Mouse (Mus musculus) forebrain, embryonic 16.5 days (tissue): ENCODE results near the gene Cd2. TPM values are rescaled to one million over a fixed set of nuclear protein-coding genes. Genes with fewer than 3 reads are reported as not detected.

ENCODE experiments used
- ATAC-seq: fragments of 200-750 bp; cut with Nextera tagmentation; 2 replicates; pipeline ENCODE4 v1.8.0; 2017; ENCODE audit warnings: mild to moderate bottlenecking, moderate library complexity
- H3K27ac ChIP-seq: fragments of 300-500 bp; sonication (generic); 2 replicates; pipeline ENCODE4 v1.5.1; 2014; ENCODE audit warnings: low read length, control low read depth
- H3K27me3 ChIP-seq: fragments of 300-500 bp; sonication (generic); replicated peaks from 2 replicates; pipeline ENCODE4 v1.6.1; 2014; ENCODE audit warnings: low read length; ENCODE audit not compliant: control insufficient read depth, insufficient read depth
- H3K36me3 ChIP-seq: fragments of 300-500 bp; sonication (generic); 2 replicates; pipeline ENCODE4 v1.6.1; 2014; ENCODE audit not compliant: control insufficient read depth, insufficient read depth
- H3K4me1 ChIP-seq: fragments of 300-500 bp; sonication (generic); replicated peaks from 2 replicates; pipeline ENCODE4 v1.6.1; 2014; ENCODE audit warnings: low read length; ENCODE audit not compliant: control insufficient read depth, insufficient read depth
- H3K4me2 ChIP-seq: fragments of 300-500 bp; sonication (generic); 2 replicates; pipeline ENCODE4 v1.6.1; 2014; ENCODE audit warnings: mild to moderate bottlenecking, low read length, control low read depth
- H3K4me3 ChIP-seq: fragments of 300-500 bp; sonication (generic); replicated peaks from 2 replicates; pipeline ENCODE4 v1.5.1; 2014; ENCODE audit warnings: mild to moderate bottlenecking, low read length, control low read depth
- H3K9ac ChIP-seq: fragments of 300-500 bp; sonication (generic); replicated peaks from 2 replicates; pipeline ENCODE4 v1.6.1; 2014; ENCODE audit warnings: low read depth, low read length, control low read depth
- H3K9me3 ChIP-seq: fragments of 300-500 bp; sonication (generic); 2 replicates; pipeline ENCODE4 v1.6.1; 2016; ENCODE audit warnings: low read length; ENCODE audit not compliant: control insufficient read depth
- WGBS: fragments of 180-500 bp; shearing (Covaris S2); extraction: QIAGEN DNeasy Blood & Tissue Kit; methylation state at CpG from one replicate; pipeline ENCODE4 v1.1.7; 2014; 5-methylcytosine and 5-hydroxymethylcytosine counted together
- polyA plus RNA-seq: library from polyadenylated mRNA; unstranded; fragments of >200 nt; fragmentation: Nextera tagmentation; extraction: Ambion mirVana; gene quantifications from 2 replicates; pipeline ENCODE4 v1.2.1, GENCODE M21; 2015

The Cd2 gene
- polyA plus RNA-seq, 1 experiment from 2014 or later, result 0.37 TPM

GRCm38 (mm10) chr3:101285851-101286250 is 1.9 kb downstream of the Cd2 start:
- Histone ChIP-seq H3K27me3 (no peaks in the 10 kb centered on the region), H3K4me1 (peaks cover 5% of the 10 kb centered on the region), H3K9ac (no peak overlapping the region), H3K4me2 (no peak overlapping the region), H3K9me3 (no peaks in the 10 kb centered on the region), H3K4me3 (no peak overlapping the region), H3K27ac (no peak overlapping the region), H3K36me3 (no peaks in the 10 kb centered on the region)
- ATAC-seq, result no peak
- WGBS, result 95% methylated on average over 12 of the region's 12 CpGs

DNA sequence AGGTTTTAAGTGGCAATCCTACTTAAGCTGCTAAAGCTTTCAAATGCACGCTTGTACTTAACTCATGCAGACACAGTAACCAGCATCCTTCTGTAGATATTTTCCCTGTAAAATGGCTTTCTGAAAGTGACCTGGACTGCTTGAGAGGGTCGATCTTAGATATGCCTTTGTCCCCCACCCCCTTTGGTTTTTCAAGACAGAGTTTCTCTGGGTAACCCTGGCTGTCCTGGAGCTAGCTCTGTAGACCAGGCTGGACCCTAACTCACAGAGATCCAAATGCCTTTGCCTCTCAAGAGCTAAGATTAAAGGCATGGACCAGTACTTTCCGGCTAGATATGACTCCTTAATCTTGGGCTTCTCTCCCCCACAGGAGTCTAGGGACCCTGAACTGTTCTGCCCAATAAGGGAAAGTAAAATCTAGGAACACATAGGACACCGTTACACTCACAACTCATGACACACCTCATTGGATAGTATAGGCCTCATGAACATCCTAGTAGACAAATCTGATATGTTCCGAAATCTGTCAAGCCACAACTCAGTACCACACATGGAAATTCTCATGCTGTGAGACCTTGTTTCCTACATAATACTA is 2.6 kb downstream of the Cd2 start:
- 92% methylated on average over 5 of the region's 5 CpGs for WGBS
- Histone ChIP-seq H3K27ac (no peak overlapping the region), H3K4me2 (no peak overlapping the region), H3K36me3 (no peaks in the 10 kb centered on the region), H3K4me3 (no peak overlapping the region), H3K4me1 (peaks cover 10% of the 10 kb centered on the region), H3K27me3 (no peaks in the 10 kb centered on the region), H3K9ac (no peak overlapping the region), H3K9me3 (no peaks in the 10 kb centered on the region)
- ATAC-seq, result no peak

DNA sequence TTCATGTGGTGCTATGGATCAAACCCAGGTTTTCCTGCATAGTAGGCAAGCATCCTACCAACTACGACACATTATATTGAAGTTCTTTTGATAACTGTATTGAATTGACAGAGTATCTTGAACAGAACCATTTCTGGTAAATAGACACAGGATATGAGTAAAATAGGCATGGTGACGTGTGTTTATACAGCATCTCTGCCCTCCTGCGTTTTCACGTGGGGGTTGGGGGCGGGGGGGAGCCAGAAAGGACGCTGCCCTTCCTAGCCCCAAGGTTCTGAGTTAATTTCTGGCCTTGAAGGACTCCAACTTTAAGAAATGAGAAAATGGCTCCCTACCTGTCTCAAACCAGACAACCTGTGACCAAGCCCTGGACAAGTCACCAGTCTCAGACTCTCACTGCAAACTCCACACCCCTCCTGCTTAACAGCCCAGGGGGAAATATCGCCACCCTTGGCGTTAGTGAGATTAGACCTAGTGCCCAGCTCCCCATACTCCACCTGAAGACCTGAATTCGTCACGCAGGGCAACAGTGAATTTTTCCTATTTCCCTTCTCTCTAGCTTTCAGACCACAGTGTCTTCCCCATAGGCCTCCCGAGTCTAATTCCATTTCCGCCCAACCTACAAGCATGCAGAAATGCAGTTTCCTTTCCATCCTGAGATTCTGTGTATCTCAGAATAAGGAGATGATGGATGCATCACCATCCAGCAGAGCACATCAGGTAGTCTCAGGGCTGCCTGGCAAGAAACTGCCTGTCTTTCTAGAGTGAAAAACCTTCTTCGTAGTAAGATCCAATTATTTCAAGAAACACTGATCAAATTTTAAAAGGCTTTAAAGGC is 3.7 kb downstream of the Cd2 start:
- ATAC-seq, result no peak
- no peak overlapping the region for H3K27ac ChIP-seq
- 87% methylated on average over 13 of the region's 13 CpGs for WGBS
- no peak overlapping the region for H3K4me2 ChIP-seq
- no peaks in the 10 kb centered on the region for H3K27me3 ChIP-seq
- peaks cover 10% of the 10 kb centered on the region for H3K4me1 ChIP-seq
- H3K36me3 ChIP-seq, result no peaks in the 10 kb centered on the region
- no peak overlapping the region for H3K9ac ChIP-seq
- no peaks in the 10 kb centered on the region for H3K9me3 ChIP-seq
- H3K4me3 ChIP-seq, result no peak overlapping the region

GRCm38 (mm10) chr3:101283441-101283840 is 4.3 kb downstream of the Cd2 start:
- 80% methylated on average over 4 of the region's 4 CpGs for WGBS
- Histone ChIP-seq H3K4me3 (no peak overlapping the region), H3K4me2 (no peak overlapping the region), H3K4me1 (peaks cover 10% of the 10 kb centered on the region), H3K27me3 (no peaks in the 10 kb centered on the region), H3K9ac (no peak overlapping the region), H3K27ac (no peak overlapping the region), H3K36me3 (no peaks in the 10 kb centered on the region), H3K9me3 (no peaks in the 10 kb centered on the region)
- ATAC-seq, result no peak

DNA sequence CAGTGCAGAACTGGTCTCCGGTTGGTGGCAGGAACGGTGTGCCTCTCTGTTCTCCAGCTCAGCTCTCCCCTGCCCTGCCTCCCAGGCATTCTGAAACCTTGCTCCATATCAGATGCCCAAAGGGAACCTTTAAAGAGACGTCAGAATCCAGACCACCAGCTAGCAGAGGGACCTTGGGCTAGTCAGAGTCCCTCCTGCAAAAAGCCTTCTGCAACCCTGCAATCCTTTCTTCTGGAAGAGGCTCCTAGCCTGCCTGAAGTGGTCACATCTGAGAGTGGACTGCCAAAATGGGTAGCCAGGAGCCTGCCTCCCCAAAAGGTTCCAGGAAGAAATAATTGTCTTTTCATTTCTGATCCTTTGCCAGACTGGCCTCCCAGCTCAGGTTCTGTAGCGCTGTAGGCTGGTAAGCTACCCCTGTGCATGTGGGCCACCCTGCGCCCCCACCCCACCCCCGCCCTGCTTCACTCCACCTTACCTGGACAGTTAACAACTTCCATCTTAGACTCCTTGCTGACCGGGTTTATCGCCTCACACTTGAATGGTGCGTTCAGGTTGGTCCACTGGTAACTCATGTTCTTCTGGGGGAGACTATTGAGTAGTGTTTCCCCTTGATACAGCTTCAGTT is 5.1 kb downstream of the Cd2 start:
- Histone ChIP-seq H3K4me2 (no peak overlapping the region), H3K27me3 (no peaks in the 10 kb centered on the region), H3K9me3 (no peaks in the 10 kb centered on the region), H3K9ac (no peak overlapping the region), H3K4me1 (peaks cover 10% of the 10 kb centered on the region), H3K27ac (no peak overlapping the region), H3K4me3 (no peak overlapping the region), H3K36me3 (no peaks in the 10 kb centered on the region)
- 88% methylated on average over 9 of the region's 9 CpGs for WGBS
- ATAC-seq, result no peak

GRCm38 (mm10) chr3:101281841-101282240 is 5.9 kb downstream of the Cd2 start:
- Histone ChIP-seq H3K9ac (no peak overlapping the region), H3K4me2 (no peak overlapping the region), H3K4me3 (no peak overlapping the region), H3K4me1 (peaks cover 10% of the 10 kb centered on the region), H3K9me3 (no peaks in the 10 kb centered on the region), H3K27ac (no peak overlapping the region), H3K36me3 (no peaks in the 10 kb centered on the region), H3K27me3 (no peaks in the 10 kb centered on the region)
- peak; percentile 27 for ATAC-seq
- WGBS, result 70% methylated on average over 4 of the region's 4 CpGs

GRCm38 (mm10) chr3:101280348-101281311 is 7.1 kb downstream of the Cd2 start:
- H3K9me3 ChIP-seq, result no peaks in the 10 kb centered on the region
- no peaks in the 10 kb centered on the region for H3K36me3 ChIP-seq
- no peak overlapping the region for H3K4me2 ChIP-seq
- H3K4me1 ChIP-seq, result peaks cover 10% of the 10 kb centered on the region
- peak; percentile 29 for ATAC-seq
- no peak overlapping the region for H3K27ac ChIP-seq
- H3K27me3 ChIP-seq, result no peaks in the 10 kb centered on the region
- 58% methylated on average over 15 of the region's 15 CpGs for WGBS
- no peak overlapping the region for H3K9ac ChIP-seq
- no peak overlapping the region for H3K4me3 ChIP-seq

GRCm38 (mm10) chr3:101279561-101279960 is 8.2 kb downstream of the Cd2 start:
- WGBS, result 79% methylated on average over 10 of the region's 10 CpGs
- Histone ChIP-seq H3K4me2 (no peak overlapping the region), H3K4me3 (no peak overlapping the region), H3K27ac (no peak overlapping the region), H3K9me3 (no peaks in the 10 kb centered on the region), H3K4me1 (peaks cover 10% of the 10 kb centered on the region), H3K36me3 (no peaks in the 10 kb centered on the region), H3K27me3 (no peaks in the 10 kb centered on the region), H3K9ac (no peak overlapping the region)
- no peak for ATAC-seq

GRCm38 (mm10) chr3:101278396-101278795 is 9.3 kb downstream of the Cd2 start:
- H3K36me3 ChIP-seq, result no peaks in the 10 kb centered on the region
- H3K27me3 ChIP-seq, result no peaks in the 10 kb centered on the region
- no peak overlapping the region for H3K27ac ChIP-seq
- H3K9ac ChIP-seq, result no peak overlapping the region
- WGBS, result 91% methylated on average over 5 of the region's 5 CpGs
- no peak overlapping the region for H3K4me3 ChIP-seq
- no peak for ATAC-seq
- no peaks in the 10 kb centered on the region for H3K9me3 ChIP-seq
- peaks cover 10% of the 10 kb centered on the region for H3K4me1 ChIP-seq
- H3K4me2 ChIP-seq, result no peak overlapping the region
